13 mouse cellular contexts compared by ENCODE assay signal in genomic region chr6:43292471-43293076, GRCm38 (mm10). TPM values are rescaled to one million over a fixed set of nuclear protein-coding genes. Genes with fewer than 3 reads are reported as not detected.
A peak's percentile ranks its signal among the peaks of the same experiment; 100 is the strongest.
DNase-seq lines count a peak whose midpoint lies in the region; ATAC-seq lines count a peak whose summit lies in the region.
"Had no signal": no experiment of that assay in that cellular context is flagged by ENCODE, and none has a peak within 500 bp of the region (broad histone marks: within the 10 kb centered on the region; RNA-seq: fewer than 3 reads in every experiment).

No protein-coding gene starts in this region.

- ATAC-seq in heart, embryonic 14.5 days (ENCODE audit: insufficient number of reproducible peaks, insufficient read depth, low FRiP score, low read depth) = 0 out of 2 replicates have a peak, but pooled peaks have one; percentile 21
- peak; percentile 36; the same call in 1 of the 2 replicates for ATAC-seq in kidney, embryonic 14.5 days (ENCODE audit: low FRiP score, low TSS enrichment)
- ATAC-seq in granulocyte monocyte progenitor cell, adult 5-6 weeks (replicated peaks; ENCODE audit: poor library complexity, severe bottlenecking) = no peak

- no peak overlapping the region for H3K4me3 ChIP-seq in heart, embryonic 14.5 days (ENCODE audit: control insufficient read depth in 1 of 2, insufficient read depth in 1 of 2, low read depth in 1 of 2, low read length in 2 of 2)
- H3K4me3 ChIP-seq in kidney, embryonic 14.5 days (ENCODE audit: low read length) = no peak overlapping the region
- H3K4me3 ChIP-seq: embryonic facial prominence, embryonic 15.5 days; hindbrain, embryonic 13.5 days had no signal

- peaks cover 21% of the 10 kb centered on the region for H3K36me3 ChIP-seq in heart, embryonic 14.5 days (ENCODE audit: control insufficient read depth, insufficient read depth, low read length)
- peaks cover 16% of the 10 kb centered on the region; the same call in 1 of the 2 replicates for H3K36me3 ChIP-seq in kidney, embryonic 14.5 days (ENCODE audit: control insufficient read depth, insufficient read depth, low read length)
- H3K36me3 ChIP-seq: hindbrain, embryonic 13.5 days had no signal

- no peak for DNase-seq in heart, adult 9 months (ENCODE audit: low spot score in 2 of 2)
- DNase-seq in adipocyte (ENCODE audit: low spot score) = peak; percentile 30
- DNase-seq in lung, postnatal 25 days (ENCODE audit: low spot score) = peak; percentile 26
- DNase-seq in left cerebral cortex, adult 9 months (ENCODE audit: low spot score in 2 of 2) = no peak
- DNase-seq in spleen, postnatal 10 days (ENCODE audit: low spot score in 2 of 2) = no peak
- DNase-seq: gastrocnemius, postnatal 14 days had no signal

- 52% methylated on average over 6 of the region's 6 CpGs for WGBS in heart, embryonic 14.5 days
- WGBS in kidney, embryonic 14.5 days = 45% methylated on average over 6 of the region's 6 CpGs

- H3K9me3 ChIP-seq in heart, embryonic 14.5 days (ENCODE audit: control insufficient read depth, low read length) = no peaks in the 10 kb centered on the region
- H3K9me3 ChIP-seq in kidney, embryonic 14.5 days (ENCODE audit: control insufficient read depth, low read length) = no peaks in the 10 kb centered on the region
- H3K9me3 ChIP-seq: embryonic facial prominence, embryonic 15.5 days; hindbrain, embryonic 13.5 days had no signal

- no peaks in the 10 kb centered on the region for H3K27me3 ChIP-seq in heart, embryonic 14.5 days (ENCODE audit: control insufficient read depth, insufficient read depth, low read length)
- no peaks in the 10 kb centered on the region for H3K27me3 ChIP-seq in kidney, embryonic 14.5 days (ENCODE audit: control insufficient read depth, insufficient read depth, low read length)
- H3K27me3 ChIP-seq: CH12.LX; embryonic facial prominence, embryonic 15.5 days; hindbrain, embryonic 13.5 days had no signal

- no peak overlapping the region for H3K4me2 ChIP-seq in heart, embryonic 14.5 days (ENCODE audit: low read length)
- H3K4me2 ChIP-seq in kidney, embryonic 14.5 days (replicated peaks; ENCODE audit: low read depth, low read length) = no peak overlapping the region
- H3K4me2 ChIP-seq: embryonic facial prominence, embryonic 15.5 days; hindbrain, embryonic 13.5 days had no signal

- no peak overlapping the region for H3K27ac ChIP-seq in heart, embryonic 14.5 days (replicated peaks in 1 of 2; ENCODE audit: control insufficient read depth in 1 of 2, insufficient read depth in 1 of 2, low read depth in 2 of 2, low read length in 2 of 2)
- no peak overlapping the region for H3K27ac ChIP-seq in kidney, embryonic 14.5 days (ENCODE audit: low read depth, low read length)
- H3K27ac ChIP-seq: embryonic facial prominence, embryonic 15.5 days; hindbrain, embryonic 13.5 days had no signal

- H3K4me1 ChIP-seq in heart, embryonic 14.5 days (ENCODE audit: control insufficient read depth in 2 of 2, insufficient read depth in 2 of 2, low read length in 2 of 2) = peaks cover 0 to 4% of the 10 kb centered on the region in 2 experiments; a peak in 1 of 4 replicates
- H3K4me1 ChIP-seq in kidney, embryonic 14.5 days (ENCODE audit: control insufficient read depth, insufficient read depth, low read length) = peaks cover 13% of the 10 kb centered on the region; the same call in 1 of the 2 replicates
- H3K4me1 ChIP-seq: hindbrain, embryonic 13.5 days had no signal

- no peak overlapping the region for H3K9ac ChIP-seq in heart, embryonic 14.5 days (ENCODE audit: low read length)
- H3K9ac ChIP-seq in kidney, embryonic 14.5 days (ENCODE audit: low read depth, low read length) = no peak overlapping the region
- H3K9ac ChIP-seq: embryonic facial prominence, embryonic 15.5 days; hindbrain, embryonic 13.5 days had no signal

RNA-seq across cellular contexts. Expression of gene Nobox, which starts 16.8 kb away (rescaled TPM):
- 0.16 and 0.19 TPM in 2 replicates for polyA plus RNA-seq in heart, embryonic 14.5 days (2014; fragmentation: Nextera tagmentation; extraction: Ambion mirVana)
- polyA plus RNA-seq in kidney, embryonic 14.5 days (2014; fragmentation: Nextera tagmentation; extraction: Ambion mirVana) = 0.20 TPM in 1 of 2 replicates, not detected in the other
- not detected in 2 replicates for total RNA-seq in granulocyte monocyte progenitor cell, adult 5-6 weeks (2014; fragmentation: Nextera tagmentation)
- total RNA-seq in granulocyte monocyte progenitor cell, adult 5-6 weeks (2017) = not detected in 2 replicates
- total RNA-seq: CH12.LX; gastrocnemius, postnatal 14 days; left cerebral cortex, adult 8-10 months had no signal
- polyA plus RNA-seq: embryonic facial prominence, embryonic 15.5 days; hindbrain, embryonic 13.5 days had no signal

RNA-seq across cellular contexts. Expression of gene Arhgef5, which starts 27.2 kb away (rescaled TPM):
- 6.9 and 7.1 TPM in 2 replicates for polyA plus RNA-seq in heart, embryonic 14.5 days (2014; fragmentation: Nextera tagmentation; extraction: Ambion mirVana)
- 12.5 and 13.7 TPM in 2 replicates for polyA plus RNA-seq in kidney, embryonic 14.5 days (2014; fragmentation: Nextera tagmentation; extraction: Ambion mirVana)
- 2.0 and 2.5 TPM in 2 replicates for total RNA-seq in granulocyte monocyte progenitor cell, adult 5-6 weeks (2014; fragmentation: Nextera tagmentation)
- 1.4 and 2.2 TPM in 2 replicates for total RNA-seq in granulocyte monocyte progenitor cell, adult 5-6 weeks (2017)
- total RNA-seq: CH12.LX had no signal

Comparison
In these comparisons a context has a peak if more than half of its experiments do, and no peak if none do; other contexts are left out.
1. DNase-seq: peak in adipocyte (single experiment) and lung, postnatal 25 days (single experiment); none in heart, adult 9 months (0 of 2), left cerebral cortex, adult 9 months (0 of 2) and spleen, postnatal 10 days (0 of 2).